Mouse (Mus musculus): ENCODE data around the gene Slc37a1. TPM values are rescaled to one million over a fixed set of nuclear protein-coding genes. Genes with fewer than 3 reads are reported as not detected.
"Not testable (repeated sequence)": the region's sequence is repeated elsewhere in the genome, so short reads cannot be mapped to it uniquely, and the experiment has no call there.

Gene Slc37a1
- polyA plus RNA-seq, 1 experiment from 2014 or later: 12.9 TPM

DNA sequence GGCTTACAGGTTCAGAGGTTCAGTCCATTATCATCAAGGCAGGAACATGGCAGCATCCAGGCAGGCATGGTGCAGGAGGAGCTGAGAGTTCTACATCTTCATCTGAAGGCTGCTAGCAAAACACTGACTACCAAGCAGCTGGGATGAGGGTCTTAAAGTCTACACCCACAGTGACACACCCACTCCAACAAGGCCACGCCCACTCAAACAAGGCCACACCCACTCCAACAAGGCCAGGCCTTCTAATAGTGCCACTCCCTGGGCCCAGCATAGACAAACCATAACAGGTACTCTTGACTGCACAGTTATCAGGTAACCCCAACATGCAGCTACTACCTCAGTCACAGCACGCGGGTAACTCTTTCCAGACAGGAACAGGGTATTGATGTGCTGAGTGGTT is 68.1 kb downstream of the Slc37a1 start:
- not testable (repeated sequence) for H3K9me3 ChIP-seq (replicated peaks; ENCODE audit: control insufficient read depth, low read length, poor library complexity, severe bottlenecking); H3K27me3 ChIP-seq (ENCODE audit: control insufficient read depth, insufficient read depth, low read depth, low read length); H3K9ac ChIP-seq (ENCODE audit: low read depth, low read length); H3K4me2 ChIP-seq (ENCODE audit: low read length); ATAC-seq; H3K36me3 ChIP-seq (ENCODE audit: control insufficient read depth, insufficient read depth, low read length); H3K27ac ChIP-seq (ENCODE audit: low read length); H3K4me3 ChIP-seq (ENCODE audit: low read depth, low read length)
- peaks cover 15% of the 10 kb centered on the region for H3K4me1 ChIP-seq (ENCODE audit: control insufficient read depth, insufficient read depth, low read length)
- 77% methylated on average over 3 of the region's 3 CpGs for WGBS

DNA sequence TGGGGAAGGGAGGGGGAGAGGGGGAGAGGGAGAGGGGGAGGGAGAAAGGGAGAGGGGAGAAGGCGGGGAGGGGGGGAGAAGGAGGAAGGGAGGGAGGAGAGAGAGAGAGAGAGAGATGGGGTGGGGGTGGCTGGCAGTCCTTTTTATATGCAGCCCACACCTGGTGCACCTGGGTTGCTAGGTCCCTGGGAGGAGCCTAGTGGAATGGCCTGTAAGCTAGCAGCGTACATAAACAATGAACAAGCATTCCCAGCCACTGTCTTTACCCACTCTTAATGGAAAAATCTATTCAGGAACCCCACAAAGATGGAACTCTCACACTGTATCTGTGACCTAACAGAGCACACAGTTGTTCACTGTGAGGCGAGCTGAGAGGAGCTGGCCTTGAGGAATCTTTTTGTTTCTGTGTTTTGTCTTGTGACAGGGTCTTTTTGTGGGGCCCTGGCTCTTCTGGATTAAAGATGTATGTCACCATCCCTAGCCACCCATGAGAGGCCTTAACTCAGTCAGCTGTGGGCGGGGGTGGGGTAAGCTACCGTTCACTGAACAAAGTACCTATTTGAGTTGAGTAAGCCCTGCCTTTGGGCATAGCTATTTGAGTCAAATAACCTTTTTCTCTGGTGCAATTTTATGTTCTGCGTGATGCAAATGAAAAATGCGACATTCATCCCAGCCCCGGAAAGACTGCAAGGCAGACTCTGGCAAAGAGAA is 69.4 kb downstream of the Slc37a1 start:
- 25% methylated on average over 8 of the region's 8 CpGs for WGBS
- no peaks in the 10 kb centered on the region for H3K27me3 ChIP-seq (ENCODE audit: control insufficient read depth, insufficient read depth, low read depth, low read length)
- H3K27ac ChIP-seq (ENCODE audit: low read length): peak overlapping the region; percentile 19
- H3K4me2 ChIP-seq (ENCODE audit: low read length): no peak overlapping the region
- peak; percentile 56; the same call in 1 of the 2 replicates for ATAC-seq
- H3K4me3 ChIP-seq (ENCODE audit: low read depth, low read length): no peak overlapping the region
- H3K9ac ChIP-seq (ENCODE audit: low read depth, low read length): no peak overlapping the region
- no peaks in the 10 kb centered on the region for H3K9me3 ChIP-seq (replicated peaks; ENCODE audit: control insufficient read depth, low read length, poor library complexity, severe bottlenecking)
- H3K36me3 ChIP-seq (ENCODE audit: control insufficient read depth, insufficient read depth, low read length): no peaks in the 10 kb centered on the region
- H3K4me1 ChIP-seq (ENCODE audit: control insufficient read depth, insufficient read depth, low read length): peaks cover 15% of the 10 kb centered on the region

DNA sequence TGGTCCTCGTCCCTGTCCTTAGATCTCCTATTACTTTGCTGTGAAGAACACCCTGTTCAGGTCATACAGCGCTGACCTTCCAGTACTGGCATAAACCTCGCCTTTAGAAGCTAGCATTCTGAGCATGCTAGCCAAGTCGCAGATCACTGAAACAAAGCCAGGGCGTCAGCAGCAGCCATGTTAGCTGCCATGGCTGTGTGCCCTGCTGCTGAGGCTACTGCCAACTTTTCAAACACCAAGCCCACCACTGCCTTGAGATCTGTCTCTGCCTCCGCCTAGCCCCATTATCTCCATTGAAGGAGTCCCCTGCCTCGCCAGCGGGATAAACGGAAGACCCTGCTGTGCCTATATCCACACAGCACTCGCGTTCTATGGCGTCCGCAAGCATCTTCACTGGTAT is 74.0 kb downstream of the Slc37a1 start:
- ATAC-seq: no peak
- no peak overlapping the region for H3K27ac ChIP-seq (ENCODE audit: low read length)
- WGBS: 71% methylated on average over 13 of the region's 13 CpGs

DNA sequence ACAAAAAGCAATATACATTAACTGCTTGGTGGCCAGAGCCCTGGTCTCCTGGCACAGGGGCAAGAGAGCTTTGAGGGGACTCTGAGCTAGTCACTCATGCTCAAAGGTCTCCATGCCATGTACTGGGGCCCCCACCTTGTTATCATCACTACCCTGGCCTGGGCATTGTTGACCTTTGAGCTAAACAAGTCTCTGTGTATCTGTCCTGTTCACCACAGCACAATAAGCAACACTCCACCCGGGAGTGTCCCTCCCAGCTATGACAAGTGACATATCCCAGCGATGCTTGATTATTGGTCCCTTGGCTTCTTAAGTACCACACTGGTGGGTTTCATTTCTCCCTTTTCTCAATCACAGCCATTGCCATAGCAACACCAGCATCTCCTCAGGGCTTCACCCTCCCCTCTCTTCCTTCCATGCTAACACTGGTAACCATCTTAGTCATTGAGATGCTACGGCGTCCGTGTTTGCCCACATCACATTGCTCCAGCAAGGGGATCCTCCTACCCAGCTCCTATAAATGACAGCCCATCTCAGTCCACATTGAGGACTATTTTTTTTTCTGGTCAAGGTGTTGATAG is 79.1 kb downstream of the Slc37a1 start:
- H3K9me3 ChIP-seq (replicated peaks; ENCODE audit: control insufficient read depth, low read length, poor library complexity, severe bottlenecking): no peaks in the 10 kb centered on the region
- H3K9ac ChIP-seq (ENCODE audit: low read depth, low read length): no peak overlapping the region
- peaks cover 3% of the 10 kb centered on the region; the same call in 1 of the 2 replicates for H3K4me1 ChIP-seq (ENCODE audit: control insufficient read depth, insufficient read depth, low read length)
- no peak overlapping the region for H3K4me3 ChIP-seq (ENCODE audit: low read depth, low read length)
- ATAC-seq: peak; percentile 63; the same call in 1 of the 2 replicates
- H3K27me3 ChIP-seq (ENCODE audit: control insufficient read depth, insufficient read depth, low read depth, low read length): no peaks in the 10 kb centered on the region
- no peaks in the 10 kb centered on the region for H3K36me3 ChIP-seq (ENCODE audit: control insufficient read depth, insufficient read depth, low read length)
- WGBS: 63% methylated on average over 5 of the region's 5 CpGs
- H3K27ac ChIP-seq (ENCODE audit: low read length): 0 out of 2 replicates have a peak overlapping the region, but pooled peaks have one; percentile 41
- H3K4me2 ChIP-seq (ENCODE audit: low read length): no peak overlapping the region

More for the DNA sequence above, 74.0 kb downstream of the Slc37a1 start:
- Histone ChIP-seq H3K4me1 (ENCODE audit: control insufficient read depth, insufficient read depth, low read length) (peaks cover 9% of the 10 kb centered on the region; the same call in 1 of the 2 replicates), H3K4me3 (ENCODE audit: low read depth, low read length) (no peak overlapping the region), H3K9ac (ENCODE audit: low read depth, low read length) (no peak overlapping the region), H3K36me3 (ENCODE audit: control insufficient read depth, insufficient read depth, low read length) (no peaks in the 10 kb centered on the region), H3K4me2 (ENCODE audit: low read length) (no peak overlapping the region), H3K9me3 (replicated peaks; ENCODE audit: control insufficient read depth, low read length, poor library complexity, severe bottlenecking) (no peaks in the 10 kb centered on the region), H3K27me3 (ENCODE audit: control insufficient read depth, insufficient read depth, low read depth, low read length) (no peaks in the 10 kb centered on the region)

DNA sequence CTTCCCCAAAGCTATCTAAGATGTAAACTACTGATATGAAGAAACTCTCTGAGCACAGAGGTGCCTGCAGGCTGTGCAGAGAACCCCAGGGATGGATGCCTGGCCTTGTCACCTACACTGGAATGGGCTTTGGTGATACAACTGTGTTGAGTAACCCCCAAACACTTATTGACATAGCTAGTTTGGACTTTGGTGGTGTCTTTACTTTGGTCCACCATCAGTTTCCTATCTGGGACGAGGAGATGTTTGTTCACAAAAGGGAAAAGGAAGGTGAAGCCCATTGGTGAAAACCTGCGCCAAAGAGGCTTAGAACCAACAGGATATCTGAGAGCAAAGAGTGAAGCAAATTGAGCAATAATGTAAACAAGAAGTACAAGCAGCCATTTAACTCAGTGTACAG is 83.6 kb downstream of the Slc37a1 start:
- WGBS: 78% methylated on average over 2 of the region's 2 CpGs
- ATAC-seq: no peak
- no peak overlapping the region for H3K4me2 ChIP-seq (ENCODE audit: low read length)

DNA sequence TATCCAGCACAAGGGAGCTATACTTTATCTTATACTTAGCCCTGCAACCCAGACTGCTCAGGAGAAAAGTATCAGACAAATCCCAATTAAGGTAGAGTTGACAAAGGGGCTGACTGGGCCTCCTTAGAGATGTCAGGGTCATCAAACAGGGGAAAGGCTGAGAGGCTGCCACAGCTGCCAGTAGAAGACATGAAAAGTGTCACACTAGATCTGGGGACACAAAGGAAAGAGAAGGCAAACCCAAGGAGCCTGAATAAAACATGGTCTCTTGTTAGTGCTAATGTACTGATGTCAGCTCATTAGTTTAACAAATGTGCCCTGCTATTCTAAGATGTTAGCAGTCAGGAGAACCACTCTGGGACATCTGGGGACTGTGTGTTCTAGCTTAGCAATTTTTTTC is 84.3 kb downstream of the Slc37a1 start:
- Histone ChIP-seq H3K9me3 (replicated peaks; ENCODE audit: control insufficient read depth, low read length, poor library complexity, severe bottlenecking) (no peaks in the 10 kb centered on the region), H3K4me2 (ENCODE audit: low read length) (no peak overlapping the region), H3K4me3 (ENCODE audit: low read depth, low read length) (no peak overlapping the region), H3K36me3 (ENCODE audit: control insufficient read depth, insufficient read depth, low read length) (no peaks in the 10 kb centered on the region), H3K27ac (ENCODE audit: low read length) (no peak overlapping the region), H3K4me1 (ENCODE audit: control insufficient read depth, insufficient read depth, low read length) (no peaks in the 10 kb centered on the region), H3K9ac (ENCODE audit: low read depth, low read length) (no peak overlapping the region), H3K27me3 (ENCODE audit: control insufficient read depth, insufficient read depth, low read depth, low read length) (no peaks in the 10 kb centered on the region)
- ATAC-seq: no peak

More for the DNA sequence above, 83.6 kb downstream of the Slc37a1 start:
- no peaks in the 10 kb centered on the region for H3K27me3 ChIP-seq (ENCODE audit: control insufficient read depth, insufficient read depth, low read depth, low read length)
- no peaks in the 10 kb centered on the region for H3K36me3 ChIP-seq (ENCODE audit: control insufficient read depth, insufficient read depth, low read length)
- H3K4me1 ChIP-seq (ENCODE audit: control insufficient read depth, insufficient read depth, low read length): peaks cover 3% of the 10 kb centered on the region; the same call in 1 of the 2 replicates
- no peak overlapping the region for H3K9ac ChIP-seq (ENCODE audit: low read depth, low read length)
- H3K9me3 ChIP-seq (replicated peaks; ENCODE audit: control insufficient read depth, low read length, poor library complexity, severe bottlenecking): no peaks in the 10 kb centered on the region
- no peak overlapping the region for H3K27ac ChIP-seq (ENCODE audit: low read length)
- no peak overlapping the region for H3K4me3 ChIP-seq (ENCODE audit: low read depth, low read length)

DNA sequence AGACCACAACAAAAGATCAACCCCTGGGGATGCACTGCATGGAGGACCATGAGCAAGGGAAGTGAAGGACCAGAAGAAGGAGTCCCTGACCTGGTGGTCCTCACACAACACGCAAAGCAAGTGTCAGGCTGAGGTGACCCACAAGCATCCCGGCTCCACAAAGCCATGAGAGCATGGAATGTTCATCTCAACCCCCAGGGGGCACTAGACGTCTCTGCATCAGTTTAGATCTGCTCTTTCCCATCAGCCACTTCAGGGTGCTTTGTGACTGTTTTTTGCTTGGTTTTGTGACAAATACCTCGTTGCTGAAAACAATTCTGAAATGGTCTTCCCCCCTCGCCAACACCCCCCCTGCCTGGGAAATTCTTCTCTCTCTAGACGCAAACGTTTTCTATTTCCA is 91.4 kb downstream of the Slc37a1 start:
- H3K27me3 ChIP-seq (ENCODE audit: control insufficient read depth, insufficient read depth, low read depth, low read length): no peaks in the 10 kb centered on the region
- no peak overlapping the region; the same call in 1 of the 2 replicates for H3K27ac ChIP-seq (ENCODE audit: low read length)
- no peaks in the 10 kb centered on the region for H3K36me3 ChIP-seq (ENCODE audit: control insufficient read depth, insufficient read depth, low read length)
- H3K9me3 ChIP-seq (replicated peaks; ENCODE audit: control insufficient read depth, low read length, poor library complexity, severe bottlenecking): no peaks in the 10 kb centered on the region
- 9% methylated on average over 7 of the region's 7 CpGs for WGBS
- H3K9ac ChIP-seq (ENCODE audit: low read depth, low read length): no peak overlapping the region
- no peak for ATAC-seq
- peaks cover 7% of the 10 kb centered on the region; the same call in 1 of the 2 replicates for H3K4me1 ChIP-seq (ENCODE audit: control insufficient read depth, insufficient read depth, low read length)
- H3K4me2 ChIP-seq (ENCODE audit: low read length): peak overlapping the region; percentile 33
- H3K4me3 ChIP-seq (ENCODE audit: low read depth, low read length): no peak overlapping the region

DNA sequence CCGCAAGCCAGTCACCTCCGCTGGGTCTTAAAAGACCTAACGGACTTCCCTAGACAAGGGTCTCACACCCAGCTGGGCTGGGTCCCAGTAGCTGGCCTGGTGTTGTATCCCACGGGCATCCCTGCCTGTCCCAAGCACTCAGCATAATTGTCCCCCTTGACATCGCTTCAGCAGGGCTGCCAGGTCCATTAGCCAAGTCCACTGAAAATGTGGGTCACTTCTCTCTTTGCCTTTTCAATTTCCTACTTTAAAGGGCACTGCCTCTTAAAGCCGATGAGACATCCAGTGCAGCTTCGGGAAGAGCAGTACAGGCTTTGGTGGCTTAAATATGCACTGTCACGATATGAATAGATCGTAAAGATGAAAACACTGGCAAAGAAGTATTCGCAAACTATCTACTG is 91.8 kb downstream of the Slc37a1 start:
- WGBS: 55% methylated on average over 10 of the region's 10 CpGs
- H3K9me3 ChIP-seq (replicated peaks; ENCODE audit: control insufficient read depth, low read length, poor library complexity, severe bottlenecking): no peaks in the 10 kb centered on the region
- H3K36me3 ChIP-seq (ENCODE audit: control insufficient read depth, insufficient read depth, low read length): no peaks in the 10 kb centered on the region
- peaks cover 7% of the 10 kb centered on the region; the same call in 1 of the 2 replicates for H3K4me1 ChIP-seq (ENCODE audit: control insufficient read depth, insufficient read depth, low read length)
- no peak overlapping the region for H3K9ac ChIP-seq (ENCODE audit: low read depth, low read length)
- H3K4me3 ChIP-seq (ENCODE audit: low read depth, low read length): no peak overlapping the region
- no peak for ATAC-seq
- no peaks in the 10 kb centered on the region for H3K27me3 ChIP-seq (ENCODE audit: control insufficient read depth, insufficient read depth, low read depth, low read length)
- no peak overlapping the region; the same call in 1 of the 2 replicates for H3K27ac ChIP-seq (ENCODE audit: low read length)
- H3K4me2 ChIP-seq (ENCODE audit: low read length): peak overlapping the region; percentile 33

DNA sequence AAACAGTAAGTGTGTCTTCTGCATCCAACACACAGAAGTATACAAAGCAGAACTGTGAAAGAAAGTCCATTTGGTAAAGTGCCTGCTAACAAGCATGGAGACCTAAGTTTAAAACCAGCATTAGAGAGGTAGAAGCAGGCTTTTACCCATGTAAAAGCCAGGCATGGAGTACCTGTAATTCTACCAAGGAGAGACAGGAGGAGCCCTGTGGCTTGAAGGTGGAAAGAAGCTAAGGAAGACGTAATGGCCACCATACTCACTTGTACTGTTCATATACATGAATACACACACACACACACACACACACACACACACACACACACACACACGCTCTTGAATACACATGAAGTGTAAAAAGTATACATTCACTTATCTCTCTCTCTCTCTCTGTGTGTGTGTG is 92.5 kb downstream of the Slc37a1 start:
- 82% methylated on average over 2 of the region's 2 CpGs for WGBS
- H3K27me3 ChIP-seq (ENCODE audit: control insufficient read depth, insufficient read depth, low read depth, low read length): no peaks in the 10 kb centered on the region
- no peaks in the 10 kb centered on the region for H3K9me3 ChIP-seq (replicated peaks; ENCODE audit: control insufficient read depth, low read length, poor library complexity, severe bottlenecking)
- H3K27ac ChIP-seq (ENCODE audit: low read length): no peak overlapping the region
- ATAC-seq: no peak
- H3K4me1 ChIP-seq (ENCODE audit: control insufficient read depth, insufficient read depth, low read length): peaks cover 7% of the 10 kb centered on the region; the same call in 1 of the 2 replicates
- H3K9ac ChIP-seq (ENCODE audit: low read depth, low read length): no peak overlapping the region
- no peak overlapping the region for H3K4me2 ChIP-seq (ENCODE audit: low read length)
- no peak overlapping the region for H3K4me3 ChIP-seq (ENCODE audit: low read depth, low read length)
- H3K36me3 ChIP-seq (ENCODE audit: control insufficient read depth, insufficient read depth, low read length): no peaks in the 10 kb centered on the region

Measured in midbrain, embryonic 16.5 days (tissue).